Comparison of ENCODE assay signal across 9 mouse cellular contexts in the genomic region with DNA sequence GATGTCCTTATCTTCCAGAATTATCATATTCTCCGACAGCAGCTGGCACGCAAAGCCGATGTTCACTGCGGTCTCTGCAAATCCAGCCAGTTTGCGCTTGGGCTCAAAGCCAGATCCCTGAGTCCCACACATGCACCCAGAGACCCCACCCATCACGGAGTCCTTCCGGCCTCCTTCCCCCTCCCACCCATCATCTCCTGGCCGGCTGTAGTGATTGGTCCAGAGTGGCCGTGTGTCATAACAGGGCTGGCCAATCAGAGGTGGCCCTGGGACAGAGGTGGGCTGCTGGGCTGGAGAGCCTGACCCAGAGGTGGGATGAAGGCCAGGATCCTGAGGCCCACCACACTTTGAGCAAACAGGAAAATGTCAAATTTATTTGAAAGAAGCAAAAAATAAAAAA. TPM values are rescaled to one million over a fixed set of nuclear protein-coding genes. Genes with fewer than 3 reads are reported as not detected.
A peak's percentile ranks its signal among the peaks of the same experiment; 100 is the strongest.
DNase-seq lines count a peak whose midpoint lies in the region; ATAC-seq and TF ChIP-seq lines count a peak whose summit lies in the region.
"Had no signal": no experiment of that assay in that cellular context is flagged by ENCODE, and none has a peak within 500 bp of the region (broad histone marks: within the 10 kb centered on the region; RNA-seq: fewer than 3 reads in every experiment).

No protein-coding gene starts in this region.

- peak; percentile 73 for DNase-seq in lung, embryonic 14.5 days
- no peak for DNase-seq in lung, postnatal 10 days
- peak; percentile 53 for DNase-seq in embryonic facial prominence, embryonic 14.5 days (ENCODE audit: low spot score)
- DNase-seq in limb, embryonic 10.5 days (ENCODE audit: low spot score), result peak; percentile 53
- peak; percentile 43 for DNase-seq in retina, postnatal 7 days (ENCODE audit: low read depth, low spot score)
- DNase-seq in spleen, adult 12 weeks (ENCODE audit: low spot score), result no peak
- DNase-seq in spleen, adult 18-20 months, result no peak
- DNase-seq: cerebellum, adult 11-12 months had no signal

- no peak overlapping the region for H3K27ac ChIP-seq in lung, embryonic 14.5 days (ENCODE audit: low read depth)
- no peak overlapping the region for H3K27ac ChIP-seq in embryonic facial prominence, embryonic 14.5 days (replicated peaks; ENCODE audit: low read depth, low read length)
- H3K27ac ChIP-seq in limb, embryonic 10.5 days, result no peak overlapping the region
- H3K27ac ChIP-seq: liver, embryonic 14.5 days had no signal

- peak; percentile 89 for ATAC-seq in lung, embryonic 14.5 days (ENCODE audit: insufficient read depth)
- peak; percentile 88 for ATAC-seq in embryonic facial prominence, embryonic 14.5 days (ENCODE audit: low read depth)

- no peak overlapping the region for H3K4me3 ChIP-seq in lung, embryonic 14.5 days (ENCODE audit: low read depth, low read length)
- H3K4me3 ChIP-seq in embryonic facial prominence, embryonic 14.5 days (ENCODE audit: low read depth, low read length), result no peak overlapping the region
- H3K4me3 ChIP-seq in limb, embryonic 10.5 days, result peak overlapping the region; percentile 34

- H3K9ac ChIP-seq in lung, embryonic 14.5 days, result no peak overlapping the region
- H3K9ac ChIP-seq in embryonic facial prominence, embryonic 14.5 days (ENCODE audit: low read depth, low read length), result no peak overlapping the region
- H3K9ac ChIP-seq: liver, embryonic 14.5 days had no signal

- no peaks in the 10 kb centered on the region for H3K27me3 ChIP-seq in lung, embryonic 14.5 days (ENCODE audit: insufficient read depth, low read length)
- no peaks in the 10 kb centered on the region for H3K27me3 ChIP-seq in embryonic facial prominence, embryonic 14.5 days (replicated peaks; ENCODE audit: control insufficient read depth, insufficient read depth, low read length)
- H3K27me3 ChIP-seq in limb, embryonic 10.5 days (ENCODE audit: low read depth, poor library complexity, severe bottlenecking), result peaks cover 12% of the 10 kb centered on the region

- H3K4me2 ChIP-seq in lung, embryonic 14.5 days, result peak overlapping the region; percentile 29; the same call in 1 of the 2 replicates
- 0 out of 2 replicates have a peak overlapping the region, but pooled peaks have one; percentile 15 for H3K4me2 ChIP-seq in embryonic facial prominence, embryonic 14.5 days (ENCODE audit: low read depth, low read length)

- no peaks in the 10 kb centered on the region for H3K9me3 ChIP-seq in lung, embryonic 14.5 days (ENCODE audit: low read depth, low read length)
- H3K9me3 ChIP-seq in embryonic facial prominence, embryonic 14.5 days (ENCODE audit: control insufficient read depth, low read length), result no peaks in the 10 kb centered on the region
- no peaks in the 10 kb centered on the region for H3K9me3 ChIP-seq in limb, embryonic 10.5 days (replicated peaks)

- no peaks in the 10 kb centered on the region for H3K4me1 ChIP-seq in lung, embryonic 14.5 days (ENCODE audit: insufficient read depth)
- H3K4me1 ChIP-seq in embryonic facial prominence, embryonic 14.5 days (ENCODE audit: control insufficient read depth, insufficient read depth, low read length), result no peaks in the 10 kb centered on the region
- H3K4me1 ChIP-seq in limb, embryonic 10.5 days, result peaks cover 17% of the 10 kb centered on the region

- no peaks in the 10 kb centered on the region for H3K36me3 ChIP-seq in lung, embryonic 14.5 days (ENCODE audit: insufficient read depth)
- H3K36me3 ChIP-seq in embryonic facial prominence, embryonic 14.5 days (ENCODE audit: control insufficient read depth, insufficient read depth, low read length), result no peaks in the 10 kb centered on the region
- no peaks in the 10 kb centered on the region for H3K36me3 ChIP-seq in limb, embryonic 10.5 days

- TF ChIP-seq CTCF in lung, embryonic 14.5 days (IDR thresholded peaks at IDR 0.05; ENCODE audit: low read depth), result no peak

- 20% methylated on average over 9 of the region's 9 CpGs for WGBS in lung, embryonic 14.5 days
- 25% methylated on average over 9 of the region's 9 CpGs for WGBS in embryonic facial prominence, embryonic 14.5 days
- WGBS in limb, embryonic 10.5 days, result 22% methylated on average over 9 of the region's 9 CpGs

RNA-seq across cellular contexts. Expression of a gene that starts 12.8 kb away (rescaled TPM):
- 0.09 and 0.14 TPM in 2 replicates for polyA plus RNA-seq in lung, embryonic 14.5 days (2014; fragmentation: Nextera tagmentation; extraction: Ambion mirVana)
- polyA plus RNA-seq in embryonic facial prominence, embryonic 14.5 days (2014; fragmentation: Nextera tagmentation; extraction: Ambion mirVana), result 0.13 and 0.24 TPM in 2 replicates
- 0.26 and 0.53 TPM in 2 replicates for polyA plus RNA-seq in limb, embryonic 10.5 days (2016; fragmentation: Nextera tagmentation; extraction: Ambion mirVana)

RNA-seq across cellular contexts. Expression of a gene that starts 31.5 kb away (rescaled TPM):
- not detected in 2 replicates for polyA plus RNA-seq in lung, embryonic 14.5 days (2014; fragmentation: Nextera tagmentation; extraction: Ambion mirVana)
- not detected in 2 replicates for polyA plus RNA-seq in embryonic facial prominence, embryonic 14.5 days (2014; fragmentation: Nextera tagmentation; extraction: Ambion mirVana)
- polyA plus RNA-seq in limb, embryonic 10.5 days (2016; fragmentation: Nextera tagmentation; extraction: Ambion mirVana), result not detected in 2 replicates

RNA-seq across cellular contexts. Expression of a gene that starts 35.2 kb away (rescaled TPM):
- polyA plus RNA-seq in lung, embryonic 14.5 days (2014; fragmentation: Nextera tagmentation; extraction: Ambion mirVana), result 27.8 and 34.5 TPM in 2 replicates
- 22.6 and 26.2 TPM in 2 replicates for polyA plus RNA-seq in embryonic facial prominence, embryonic 14.5 days (2014; fragmentation: Nextera tagmentation; extraction: Ambion mirVana)
- 40.8 and 42.6 TPM in 2 replicates for polyA plus RNA-seq in limb, embryonic 10.5 days (2016; fragmentation: Nextera tagmentation; extraction: Ambion mirVana)

RNA-seq across cellular contexts. Expression of a gene that starts 50.9 kb away (rescaled TPM):
- polyA plus RNA-seq in lung, embryonic 14.5 days (2014; fragmentation: Nextera tagmentation; extraction: Ambion mirVana), result 9.5 and 11.8 TPM in 2 replicates
- polyA plus RNA-seq in embryonic facial prominence, embryonic 14.5 days (2014; fragmentation: Nextera tagmentation; extraction: Ambion mirVana), result 9.7 and 9.9 TPM in 2 replicates
- 8.7 and 11.3 TPM in 2 replicates for polyA plus RNA-seq in limb, embryonic 10.5 days (2016; fragmentation: Nextera tagmentation; extraction: Ambion mirVana)

Comparison
In these comparisons a context has a peak if more than half of its experiments do, and no peak if none do; other contexts are left out.
1. DNase-seq: peak in lung, embryonic 14.5 days (single experiment), embryonic facial prominence, embryonic 14.5 days (single experiment), limb, embryonic 10.5 days (single experiment) and retina, postnatal 7 days (single experiment); none in lung, postnatal 10 days (single experiment), spleen, adult 12 weeks (single experiment) and spleen, adult 18-20 months (0 of 2).